Mouse (Mus musculus) liver, embryonic 11.5 days (tissue): ENCODE data around the gene Thap12. TPM values are rescaled to one million over a fixed set of nuclear protein-coding genes. Genes with fewer than 3 reads are reported as not detected.

Source experiments
- ATAC-seq: fragments of 200-750 bp; cut with Nextera tagmentation; replicated peaks from 2 replicates; pipeline ENCODE4 v1.8.0; 2017; ENCODE audit warnings: moderate number of reproducible peaks, mild to moderate bottlenecking, moderate TSS enrichment, moderate library complexity; ENCODE audit not compliant: low FRiP score
- DNase-seq: peaks from one replicate; pipeline ENCODE4 v3.0.0-alpha.2; 2017; ENCODE audit warnings: low spot score
- H3K27ac ChIP-seq: fragments of 300-500 bp; sonication (generic); 2 replicates; pipeline ENCODE4 v1.5.1; 2014; ENCODE audit warnings: mild to moderate bottlenecking, low read depth, low read length, control low read depth
- H3K27me3 ChIP-seq: fragments of 300-500 bp; sonication (generic); replicated peaks from 2 replicates; pipeline ENCODE4 v1.6.1; 2014; ENCODE audit warnings: low read length, mixed read lengths; ENCODE audit not compliant: control insufficient read depth, insufficient read depth
- H3K36me3 ChIP-seq: fragments of 300-500 bp; sonication (generic); 2 replicates; pipeline ENCODE4 v1.6.1; 2014; ENCODE audit warnings: mild to moderate bottlenecking, low read length, moderate library complexity, mixed read lengths; ENCODE audit not compliant: control insufficient read depth, insufficient read depth
- H3K4me1 ChIP-seq: fragments of 300-500 bp; sonication (generic); replicated peaks from 2 replicates; pipeline ENCODE4 v1.6.1; 2014; ENCODE audit warnings: low read length, mixed read lengths; ENCODE audit not compliant: control insufficient read depth, insufficient read depth
- H3K4me2 ChIP-seq: fragments of 300-500 bp; sonication (generic); 2 replicates; pipeline ENCODE4 v1.6.1; 2014; ENCODE audit warnings: mild to moderate bottlenecking, control low read depth, moderate library complexity
- H3K4me3 ChIP-seq: fragments of 300-500 bp; sonication (generic); 2 replicates; pipeline ENCODE4 v1.5.1; 2014; ENCODE audit warnings: low read depth, low read length, control low read depth
- H3K9ac ChIP-seq: fragments of 300-500 bp; sonication (generic); 2 replicates; pipeline ENCODE4 v1.6.1; 2014; ENCODE audit warnings: low read depth, low read length, control low read depth
- H3K9me3 ChIP-seq: fragments of 300-500 bp; sonication (generic); 2 replicates; pipeline ENCODE4 v1.6.1; 2016; ENCODE audit warnings: low read length, inconsistent platforms, mixed read lengths; ENCODE audit not compliant: control insufficient read depth
- WGBS: fragments of 180-500 bp; shearing (Covaris S2); extraction: QIAGEN DNeasy Blood & Tissue Kit; methylation state at CpG from one replicate; pipeline ENCODE4 v1.1.7; 2014; 5-methylcytosine and 5-hydroxymethylcytosine counted together
- polyA plus RNA-seq: library from polyadenylated mRNA; unstranded; fragments of >200 nt; fragmentation: Nextera tagmentation; extraction: Ambion mirVana; gene quantifications from 2 replicates; pipeline ENCODE4 v1.2.1, GENCODE M21; 2014

The Thap12 gene
- 42.3 and 45.6 TPM in 2 replicates for polyA plus RNA-seq

- Histone ChIP-seq H3K4me2 (peak within 1 kb of the TSS; percentile 88), H3K9ac (peak within 1 kb of the TSS; percentile 82), H3K36me3 (no peaks in the 10 kb centered on the region), H3K9me3 (no peaks in the 10 kb centered on the region), H3K4me1 (peaks cover 13% of the 10 kb centered on the region), H3K27me3 (no peaks in the 10 kb centered on the region), H3K27ac (peak within 1 kb of the TSS; percentile 62), H3K4me3 (peak within 1 kb of the TSS; percentile 63)
- DNase-seq (peak; percentile 98), ATAC-seq (peak; percentile 95)
- 2% methylated on average over 61 of the region's 65 CpGs for WGBS
Measured at GRCm38 (mm10) chr7:98702283-98703240, at the start of gene Thap12. Thap12 (plus strand) TSS chr7:98703103.

DNA sequence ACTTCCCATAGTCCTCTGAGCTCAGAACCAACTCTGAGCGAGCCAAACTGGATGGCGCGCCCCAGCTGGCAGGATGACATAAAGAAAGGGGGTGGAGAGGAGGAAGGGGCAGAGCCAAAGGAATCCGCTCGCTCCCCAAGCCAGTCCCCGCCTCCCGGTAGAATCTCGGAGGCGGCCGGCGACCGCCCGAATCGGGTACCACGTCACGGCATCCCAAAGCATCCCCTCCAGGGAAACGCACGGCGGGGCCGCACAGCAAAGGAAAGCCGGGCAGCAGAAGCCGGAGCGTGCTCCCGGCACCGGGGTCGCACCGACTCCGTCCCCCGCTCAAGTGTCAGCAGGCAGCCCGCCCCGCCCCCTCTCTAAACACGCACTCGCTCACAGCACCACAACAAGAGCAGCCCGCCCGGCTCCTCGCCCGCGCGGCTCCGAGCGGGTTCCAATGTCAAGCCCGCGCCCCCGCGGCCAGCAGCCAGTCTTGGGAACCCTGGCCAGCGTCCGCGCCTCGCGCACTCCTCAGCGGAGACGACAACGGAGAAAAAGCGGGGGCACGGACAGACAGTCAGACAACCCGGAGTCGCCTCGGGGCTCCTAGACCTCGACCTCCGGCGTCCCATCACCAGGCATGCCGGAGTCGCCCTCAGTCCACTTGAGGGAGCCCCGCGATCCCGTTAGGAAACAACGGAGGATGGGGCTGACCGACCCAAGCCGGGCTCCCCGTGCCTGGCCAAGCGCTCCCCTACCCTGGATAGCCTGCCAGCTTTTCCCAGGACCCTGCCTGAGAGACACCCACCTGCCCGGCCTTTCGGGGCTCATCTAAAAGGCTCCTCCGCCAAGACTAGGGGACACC, 47.0 kb upstream of the Thap12 start:
- peak overlapping the region; percentile 91 for H3K27ac ChIP-seq
- peak overlapping the region; percentile 99 for H3K4me3 ChIP-seq
- ATAC-seq (peak; percentile 75), DNase-seq (peak; percentile 81)
- H3K4me2 ChIP-seq = peak overlapping the region; percentile 73
- under 1% methylated on average over 73 of the region's 74 CpGs for WGBS
- H3K9ac ChIP-seq = peak overlapping the region; percentile 89
- H3K9me3 ChIP-seq = no peaks in the 10 kb centered on the region
- peaks cover 7% of the 10 kb centered on the region; the same call in 1 of the 2 replicates for H3K36me3 ChIP-seq
- peaks cover 8% of the 10 kb centered on the region for H3K4me1 ChIP-seq
- no peaks in the 10 kb centered on the region for H3K27me3 ChIP-seq

DNA sequence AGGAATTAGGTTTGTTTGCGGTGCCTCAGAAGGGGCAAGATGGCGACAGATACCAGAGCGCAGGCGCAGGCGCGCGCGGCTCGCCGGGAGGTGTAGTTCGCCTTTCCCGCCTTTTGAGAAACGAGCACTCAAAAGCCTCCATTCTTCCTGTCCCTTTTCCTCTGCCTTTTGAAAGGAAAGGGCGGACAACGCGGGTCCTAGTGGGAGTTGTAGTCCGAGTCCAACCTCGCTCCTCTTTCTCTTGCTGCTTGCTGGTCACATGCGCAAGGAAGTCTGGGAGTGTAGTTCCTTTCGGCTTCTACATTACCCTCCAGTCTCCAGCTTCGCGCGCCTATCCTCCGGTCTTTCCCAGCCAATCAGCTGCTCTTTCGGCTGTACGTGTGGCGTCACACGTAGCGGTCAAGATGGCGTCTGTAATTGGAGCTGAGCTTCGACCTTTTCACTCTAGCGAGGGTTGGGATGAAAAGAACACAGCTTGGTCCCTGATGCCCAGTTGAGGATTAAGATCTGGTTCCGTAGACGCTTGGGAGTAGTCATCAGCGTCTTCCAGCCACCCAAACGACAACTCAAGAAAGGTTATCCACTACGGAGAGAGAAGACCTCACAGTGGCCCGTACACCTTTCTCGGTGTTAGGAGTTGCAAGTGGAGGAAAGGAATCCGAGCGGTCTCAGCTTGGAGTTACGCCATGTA, 46.2 kb upstream of the Thap12 start, which contains the start of gene Emsy:
Gene Emsy, minus strand, starts transcription at position 253 of the 691 bp plus-strand sequence.
- Histone ChIP-seq H3K9me3 (no peaks in the 10 kb centered on the region), H3K27me3 (no peaks in the 10 kb centered on the region), H3K4me1 (peaks cover 8% of the 10 kb centered on the region), H3K27ac (peak within 1 kb of the TSS; percentile 91), H3K4me2 (peak within 1 kb of the TSS; percentile 73), H3K36me3 (peaks cover 6% of the 10 kb centered on the region; the same call in 1 of the 2 replicates), H3K4me3 (peak within 1 kb of the TSS; percentile 99), H3K9ac (peak within 1 kb of the TSS; percentile 89)
- DNase-seq (peak; percentile 93), ATAC-seq (peak; percentile 91)
- under 1% methylated on average over 42 of the region's 42 CpGs for WGBS

GRCm38 (mm10) chr7:98665166-98665565, 37.7 kb upstream of the Thap12 start:
- Histone ChIP-seq H3K9me3 (no peaks in the 10 kb centered on the region), H3K27ac (no peak overlapping the region), H3K9ac (no peak overlapping the region), H3K4me3 (no peak overlapping the region), H3K36me3 (no peaks in the 10 kb centered on the region), H3K4me1 (no peaks in the 10 kb centered on the region), H3K27me3 (no peaks in the 10 kb centered on the region), H3K4me2 (no peak overlapping the region)
- WGBS = 65% methylated on average over 5 of the region's 5 CpGs
- ATAC-seq (no peak), DNase-seq (no peak)

GRCm38 (mm10) chr7:98665726-98666125, 37.2 kb upstream of the Thap12 start:
- H3K4me3 ChIP-seq = no peak overlapping the region
- no peak overlapping the region for H3K9ac ChIP-seq
- H3K9me3 ChIP-seq = no peaks in the 10 kb centered on the region
- DNase-seq (no peak), ATAC-seq (no peak)
- no peaks in the 10 kb centered on the region for H3K36me3 ChIP-seq
- H3K27ac ChIP-seq = no peak overlapping the region
- no peaks in the 10 kb centered on the region for H3K4me1 ChIP-seq
- 77% methylated on average over 6 of the region's 6 CpGs for WGBS
- no peak overlapping the region for H3K4me2 ChIP-seq
- no peaks in the 10 kb centered on the region for H3K27me3 ChIP-seq

GRCm38 (mm10) chr7:98667956-98668746, 34.8 kb upstream of the Thap12 start:
- H3K4me2 ChIP-seq = no peak overlapping the region
- H3K27ac ChIP-seq = no peak overlapping the region
- no peak overlapping the region for H3K4me3 ChIP-seq
- no peaks in the 10 kb centered on the region for H3K9me3 ChIP-seq
- no peaks in the 10 kb centered on the region for H3K36me3 ChIP-seq
- H3K9ac ChIP-seq = no peak overlapping the region
- DNase-seq (no peak), ATAC-seq (no peak)
- 76% methylated on average over 6 of the region's 6 CpGs for WGBS
- H3K4me1 ChIP-seq = no peaks in the 10 kb centered on the region; the same call in 1 of the 2 replicates
- no peaks in the 10 kb centered on the region for H3K27me3 ChIP-seq

- no peaks in the 10 kb centered on the region for H3K27me3 ChIP-seq
- no peaks in the 10 kb centered on the region for H3K9me3 ChIP-seq
- no peaks in the 10 kb centered on the region for H3K36me3 ChIP-seq
- H3K4me1 ChIP-seq = no peaks in the 10 kb centered on the region; the same call in 1 of the 2 replicates
- no peak for ATAC-seq
- whole genome bisulfite sequencing = 68% methylated on average over 4 of the region's 4 CpGs
- H3K4me2 ChIP-seq = no peak overlapping the region
- DNase-seq = no peak
- H3K9ac ChIP-seq = no peak overlapping the region
- no peak overlapping the region for H3K4me3 ChIP-seq
- no peak overlapping the region for H3K27ac ChIP-seq
Measured at GRCm38 (mm10) chr7:98670831-98671230, 32.1 kb upstream of the Thap12 start.
